Mouse (Mus musculus): ENCODE data around the gene Man2a1. TPM values are rescaled to one million over a fixed set of nuclear protein-coding genes. Genes with fewer than 3 reads are reported as not detected.
"Not testable (repeated sequence)": the region's sequence is repeated elsewhere in the genome, so short reads cannot be mapped to it uniquely, and the experiment has no call there.

Man2a1 gene
- polyA plus RNA-seq, 1 experiment, result 21.3 TPM

- no peaks in the 10 kb centered on the region for H3K27me3 ChIP-seq (ENCODE audit: control insufficient read depth, insufficient read depth, low read length)
- no peak for DNase-seq
- peaks cover 10% of the 10 kb centered on the region for H3K36me3 ChIP-seq (ENCODE audit: control insufficient read depth, insufficient read depth, low read length)
- WGBS, result 90% methylated on average over 5 of the region's 5 CpGs
- H3K4me3 ChIP-seq (ENCODE audit: control insufficient read depth, insufficient read depth, low read length), result no peak overlapping the region
- H3K27ac ChIP-seq (ENCODE audit: control insufficient read depth, insufficient read depth, low read length), result no peak overlapping the region
- no peak for TF ChIP-seq POLR2A (IDR thresholded peaks at IDR 0.05; ENCODE audit: control insufficient read depth, extremely low read depth, insufficient read depth, low read length, poor library complexity)
- TF ChIP-seq CTCF (IDR thresholded peaks at IDR 0.05; ENCODE audit: borderline replicate concordance, control insufficient read depth, extremely low read depth, insufficient read depth, low read length, poor library complexity), result no peak
- H3K4me1 ChIP-seq (replicated peaks; ENCODE audit: control insufficient read depth, insufficient read depth, low read length), result peaks cover 6% of the 10 kb centered on the region
Measured at GRCm38 (mm10) chr17:64751249-64751648, 150.7 kb downstream of the Man2a1 start.

GRCm38 (mm10) chr17:64752126-64753019 lies 151.8 kb downstream of the Man2a1 start:
- H3K36me3 ChIP-seq (ENCODE audit: control insufficient read depth, insufficient read depth, low read length), result peaks cover 10% of the 10 kb centered on the region
- 95% methylated on average over 13 of the region's 13 CpGs for WGBS
- no peak overlapping the region for H3K4me3 ChIP-seq (ENCODE audit: control insufficient read depth, insufficient read depth, low read length)
- H3K27ac ChIP-seq (ENCODE audit: control insufficient read depth, insufficient read depth, low read length), result no peak overlapping the region
- no peak for DNase-seq
- TF ChIP-seq CTCF (IDR thresholded peaks at IDR 0.05; ENCODE audit: borderline replicate concordance, control insufficient read depth, extremely low read depth, insufficient read depth, low read length, poor library complexity) (no peak), POLR2A (IDR thresholded peaks at IDR 0.05; ENCODE audit: control insufficient read depth, extremely low read depth, insufficient read depth, low read length, poor library complexity) (no peak)
- H3K4me1 ChIP-seq (replicated peaks; ENCODE audit: control insufficient read depth, insufficient read depth, low read length), result peaks cover 6% of the 10 kb centered on the region
- H3K27me3 ChIP-seq (ENCODE audit: control insufficient read depth, insufficient read depth, low read length), result no peaks in the 10 kb centered on the region

DNA sequence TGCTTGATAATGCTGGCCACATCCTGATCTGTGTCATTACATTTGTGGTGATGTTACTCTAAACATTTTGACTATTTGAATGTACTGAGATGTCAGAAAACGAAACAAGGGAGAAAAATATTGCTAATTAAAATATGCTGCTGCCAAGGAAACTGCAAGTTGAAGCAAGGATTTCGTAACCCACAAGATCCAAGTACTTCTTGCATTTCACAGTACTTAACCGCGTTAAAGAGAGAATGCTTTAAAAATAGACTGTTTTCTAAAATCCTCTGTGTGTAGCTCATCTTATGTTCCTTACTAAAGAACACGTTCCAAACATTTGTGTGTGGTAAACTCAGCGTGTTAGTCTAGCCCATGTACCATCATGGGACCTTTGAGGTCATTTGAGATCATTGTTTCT lies 153.0 kb downstream of the Man2a1 start:
- TF ChIP-seq POLR2A (IDR thresholded peaks at IDR 0.05; ENCODE audit: control insufficient read depth, extremely low read depth, insufficient read depth, low read length, poor library complexity) (no peak), CTCF (IDR thresholded peaks at IDR 0.05; ENCODE audit: borderline replicate concordance, control insufficient read depth, extremely low read depth, insufficient read depth, low read length, poor library complexity) (no peak)
- no peak for DNase-seq
- Histone ChIP-seq H3K36me3 (ENCODE audit: control insufficient read depth, insufficient read depth, low read length) (peaks cover 10% of the 10 kb centered on the region), H3K27ac (ENCODE audit: control insufficient read depth, insufficient read depth, low read length) (no peak overlapping the region), H3K4me1 (replicated peaks; ENCODE audit: control insufficient read depth, insufficient read depth, low read length) (peaks cover 6% of the 10 kb centered on the region), H3K4me3 (ENCODE audit: control insufficient read depth, insufficient read depth, low read length) (no peak overlapping the region), H3K27me3 (ENCODE audit: control insufficient read depth, insufficient read depth, low read length) (no peaks in the 10 kb centered on the region)
- WGBS, result 61% methylated on average over 6 of the region's 6 CpGs

DNA sequence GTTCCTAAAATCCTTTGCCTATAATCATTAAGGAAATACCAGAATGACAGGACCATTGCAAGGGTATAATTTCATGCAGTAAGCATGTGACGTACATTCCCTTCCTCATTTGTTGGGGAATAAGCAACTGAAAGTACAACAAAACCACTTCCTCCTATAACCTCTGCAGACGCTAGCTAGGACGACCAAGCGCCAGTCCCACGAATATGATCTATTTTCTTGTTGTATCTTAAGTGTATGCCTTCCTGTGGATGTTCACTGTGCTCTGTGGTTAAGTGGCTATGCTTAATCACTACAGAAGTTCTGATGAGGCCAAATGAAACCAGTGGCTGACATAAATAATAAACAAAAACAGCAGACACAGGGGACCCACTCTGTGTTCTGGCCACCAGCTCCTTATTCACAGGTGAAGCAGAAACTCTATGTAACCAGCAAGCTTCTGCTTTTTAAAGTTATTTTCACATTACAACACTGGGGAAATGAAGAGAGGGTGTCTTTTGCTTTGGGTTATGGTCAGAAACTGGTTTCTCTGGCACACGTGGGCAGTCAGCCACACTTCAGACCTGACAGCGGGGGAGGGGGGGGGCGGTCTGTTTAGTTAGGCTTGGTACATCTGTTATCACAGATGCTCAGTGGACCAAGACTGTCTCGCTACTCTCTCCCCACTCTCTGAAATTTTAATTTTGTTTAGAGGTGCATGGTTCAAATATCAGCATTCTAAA lies 153.8 kb downstream of the Man2a1 start:
- Histone ChIP-seq H3K4me3 (ENCODE audit: control insufficient read depth, insufficient read depth, low read length) (no peak overlapping the region), H3K4me1 (replicated peaks; ENCODE audit: control insufficient read depth, insufficient read depth, low read length) (peaks cover 6% of the 10 kb centered on the region), H3K27ac (ENCODE audit: control insufficient read depth, insufficient read depth, low read length) (peak overlapping the region; percentile 75), H3K36me3 (ENCODE audit: control insufficient read depth, insufficient read depth, low read length) (peaks cover 10% of the 10 kb centered on the region), H3K27me3 (ENCODE audit: control insufficient read depth, insufficient read depth, low read length) (no peaks in the 10 kb centered on the region)
- 3% methylated on average over 9 of the region's 9 CpGs for WGBS
- DNase-seq, result peak; percentile 28
- TF ChIP-seq CTCF (IDR thresholded peaks at IDR 0.05; ENCODE audit: borderline replicate concordance, control insufficient read depth, extremely low read depth, insufficient read depth, low read length, poor library complexity), result no peak
- no peak for TF ChIP-seq POLR2A (IDR thresholded peaks at IDR 0.05; ENCODE audit: control insufficient read depth, extremely low read depth, insufficient read depth, low read length, poor library complexity)

- Histone ChIP-seq H3K4me3 (ENCODE audit: control insufficient read depth, insufficient read depth, low read length) (no peak overlapping the region), H3K36me3 (ENCODE audit: control insufficient read depth, insufficient read depth, low read length) (peaks cover 10% of the 10 kb centered on the region), H3K27me3 (ENCODE audit: control insufficient read depth, insufficient read depth, low read length) (no peaks in the 10 kb centered on the region), H3K27ac (ENCODE audit: control insufficient read depth, insufficient read depth, low read length) (no peak overlapping the region), H3K4me1 (replicated peaks; ENCODE audit: control insufficient read depth, insufficient read depth, low read length) (peaks cover 6% of the 10 kb centered on the region)
- no peak for DNase-seq
- no peak for TF ChIP-seq CTCF (IDR thresholded peaks at IDR 0.05; ENCODE audit: borderline replicate concordance, control insufficient read depth, extremely low read depth, insufficient read depth, low read length, poor library complexity)
- no peak for TF ChIP-seq POLR2A (IDR thresholded peaks at IDR 0.05; ENCODE audit: control insufficient read depth, extremely low read depth, insufficient read depth, low read length, poor library complexity)
- WGBS, result 36% methylated on average over 5 of the region's 5 CpGs
Measured at GRCm38 (mm10) chr17:64755191-64755590, 154.7 kb downstream of the Man2a1 start.

DNA sequence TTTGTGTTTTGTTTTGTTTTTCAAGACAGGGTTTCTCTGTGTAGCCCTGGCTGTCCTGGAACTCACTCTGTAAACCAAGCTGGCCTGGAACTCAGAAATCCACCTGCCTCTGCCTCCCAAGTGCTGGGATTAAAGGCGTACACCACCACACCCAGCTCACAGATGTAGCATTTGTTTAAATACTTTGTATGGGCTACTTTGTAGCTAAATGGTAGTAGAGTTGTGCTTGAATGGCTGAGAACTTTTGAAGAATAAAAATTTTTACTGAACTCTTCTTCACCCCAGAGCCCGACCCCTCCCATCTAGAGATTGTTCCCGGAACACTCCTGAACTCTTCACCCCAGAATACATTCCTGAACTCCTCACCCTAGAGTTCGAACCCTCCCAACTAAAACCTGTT lies 162.1 kb downstream of the Man2a1 start:
- not testable (repeated sequence) for H3K4me1 ChIP-seq (replicated peaks; ENCODE audit: control insufficient read depth, insufficient read depth, low read length); H3K4me3 ChIP-seq (ENCODE audit: control insufficient read depth, insufficient read depth, low read length); H3K36me3 ChIP-seq (ENCODE audit: control insufficient read depth, insufficient read depth, low read length); H3K27me3 ChIP-seq (ENCODE audit: control insufficient read depth, insufficient read depth, low read length); DNase-seq; H3K27ac ChIP-seq (ENCODE audit: control insufficient read depth, insufficient read depth, low read length)
- WGBS, result 94% methylated on average over 4 of the region's 4 CpGs
